Mouse (Mus musculus) intestine, embryonic 16.5 days (tissue): ENCODE data around the gene Znhit6. TPM values are rescaled to one million over a fixed set of nuclear protein-coding genes. Genes with fewer than 3 reads are reported as not detected.
A peak's percentile ranks its signal among the peaks of the same experiment; 100 is the strongest.

ENCODE experiments used
- ATAC-seq: fragments of 200-750 bp; cut with Nextera tagmentation; 2 replicates; pipeline ENCODE4 v1.8.0; 2017; ENCODE audit warnings: moderate TSS enrichment, moderate library complexity
- H3K27ac ChIP-seq: fragments of 300-500 bp; sonication (generic); 2 replicates; pipeline ENCODE4 v1.5.1; 2014; ENCODE audit warnings: mild to moderate bottlenecking, low read length
- H3K27me3 ChIP-seq: fragments of 300-500 bp; sonication (generic); replicated peaks from 2 replicates; pipeline ENCODE4 v1.6.1; 2014; ENCODE audit warnings: low read length, control low read depth, mixed read lengths; ENCODE audit not compliant: control insufficient read depth, insufficient read depth
- H3K36me3 ChIP-seq: fragments of 300-500 bp; sonication (generic); 2 replicates; pipeline ENCODE4 v1.6.1; 2014; ENCODE audit warnings: low read length, control low read depth; ENCODE audit not compliant: control insufficient read depth, insufficient read depth
- H3K4me1 ChIP-seq: fragments of 300-500 bp; sonication (generic); 2 replicates; pipeline ENCODE4 v1.6.1; 2014; ENCODE audit warnings: low read length, control low read depth, mixed read lengths; ENCODE audit not compliant: control insufficient read depth, insufficient read depth
- H3K4me2 ChIP-seq: fragments of 300-500 bp; sonication (generic); 2 replicates; pipeline ENCODE4 v1.6.1; 2014; ENCODE audit warnings: low read depth, low read length, control low read depth
- H3K4me3 ChIP-seq: fragments of 300-500 bp; sonication (generic); 2 replicates; pipeline ENCODE4 v1.5.1; 2014; ENCODE audit warnings: mild to moderate bottlenecking, low read length
- H3K9ac ChIP-seq: fragments of 300-500 bp; sonication (generic); 2 replicates; pipeline ENCODE4 v1.6.1; 2014; ENCODE audit warnings: low read depth, low read length
- H3K9me3 ChIP-seq: fragments of 300-500 bp; sonication (generic); 2 replicates; pipeline ENCODE4 v1.6.1; 2016; ENCODE audit warnings: low read length, control low read depth; ENCODE audit not compliant: control insufficient read depth
- WGBS: fragments of 180-500 bp; shearing (Covaris S2); extraction: QIAGEN DNeasy Blood & Tissue Kit; methylation state at CpG from one replicate; pipeline ENCODE4 v1.1.7; 2014; 5-methylcytosine and 5-hydroxymethylcytosine counted together
- polyA plus RNA-seq: library from polyadenylated mRNA; unstranded; fragments of >200 nt; fragmentation: Nextera tagmentation; extraction: Ambion mirVana; gene quantifications from 2 replicates; pipeline ENCODE4 v1.2.1, GENCODE M21; 2015

Znhit6 gene
- polyA plus RNA-seq, 1 experiment from 2014 or later = 28.4 TPM

- Histone ChIP-seq H3K9me3 (no peaks in the 10 kb centered on the region), H3K36me3 (no peaks in the 10 kb centered on the region), H3K27ac (no peak overlapping the region), H3K9ac (no peak overlapping the region), H3K4me2 (no peak overlapping the region), H3K4me1 (no peaks in the 10 kb centered on the region), H3K4me3 (no peak overlapping the region), H3K27me3 (no peaks in the 10 kb centered on the region)
- ATAC-seq = no peak
- WGBS = 89% methylated on average over 17 of the region's 17 CpGs
Observed at GRCm38 (mm10) chr3:145619621-145620365, 43.8 kb downstream of the Znhit6 start.

DNA sequence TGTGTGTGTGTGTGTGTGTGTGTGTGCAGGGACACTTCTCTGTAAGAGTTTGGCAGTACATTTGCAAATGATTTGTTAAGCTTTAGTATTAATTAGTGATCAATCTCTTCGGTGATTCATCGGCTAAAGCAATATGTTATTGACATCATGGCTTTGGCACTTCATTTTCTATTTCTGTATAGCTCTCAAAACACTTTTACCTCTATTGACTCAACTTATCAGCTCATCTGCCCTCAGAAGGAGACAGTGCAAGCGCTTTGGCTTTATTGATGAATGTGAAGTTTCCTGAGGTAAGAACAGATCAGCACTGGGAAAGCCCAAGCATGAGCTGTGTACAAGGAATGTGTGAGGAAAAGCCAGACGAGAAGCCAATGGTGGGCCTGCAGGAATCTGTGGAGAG lies 45.2 kb downstream of the Znhit6 start:
- ATAC-seq = no peak
- 75% methylated on average over 4 of the region's 4 CpGs for WGBS
- Histone ChIP-seq H3K4me3 (no peak overlapping the region), H3K9me3 (no peaks in the 10 kb centered on the region), H3K4me2 (no peak overlapping the region), H3K9ac (no peak overlapping the region), H3K27ac (no peak overlapping the region), H3K27me3 (no peaks in the 10 kb centered on the region), H3K36me3 (no peaks in the 10 kb centered on the region), H3K4me1 (no peaks in the 10 kb centered on the region)

DNA sequence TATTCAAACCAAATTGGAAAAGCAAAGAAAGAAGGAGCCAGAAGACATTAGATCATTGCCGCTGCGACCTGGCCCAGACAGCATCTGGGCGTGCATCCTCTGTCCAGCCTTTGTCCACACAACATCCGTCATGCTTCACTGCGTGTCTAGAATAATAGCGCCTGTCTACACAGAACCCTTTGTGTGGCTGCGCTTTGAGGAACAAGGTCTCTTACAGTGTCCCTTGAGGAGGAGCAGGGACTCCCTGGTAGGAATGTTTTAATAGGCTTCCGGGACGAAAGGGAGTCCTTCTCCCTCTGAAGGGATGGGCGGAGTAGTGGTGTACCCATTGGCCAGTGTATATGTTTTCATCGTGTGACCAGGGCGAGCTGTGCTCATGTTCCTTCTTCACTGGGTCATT lies 47.0 kb downstream of the Znhit6 start:
- Histone ChIP-seq H3K36me3 (no peaks in the 10 kb centered on the region), H3K27ac (no peak overlapping the region), H3K9me3 (no peaks in the 10 kb centered on the region), H3K4me1 (no peaks in the 10 kb centered on the region), H3K4me3 (no peak overlapping the region), H3K9ac (no peak overlapping the region), H3K27me3 (no peaks in the 10 kb centered on the region), H3K4me2 (no peak overlapping the region)
- 0 out of 2 replicates have a peak, but pooled peaks have one; percentile 27 for ATAC-seq
- 76% methylated on average over 12 of the region's 12 CpGs for WGBS

- no peak overlapping the region for H3K4me2 ChIP-seq
- no peak overlapping the region for H3K27ac ChIP-seq
- WGBS = 86% methylated on average over 4 of the region's 4 CpGs
- H3K27me3 ChIP-seq = no peaks in the 10 kb centered on the region
- H3K4me3 ChIP-seq = no peak overlapping the region
- H3K4me1 ChIP-seq = 0 out of 2 replicates have a peak, but pooled peaks cover 3% of the 10 kb centered on the region
- H3K9ac ChIP-seq = no peak overlapping the region
- H3K36me3 ChIP-seq = no peaks in the 10 kb centered on the region
- ATAC-seq = no peak
- H3K9me3 ChIP-seq = no peaks in the 10 kb centered on the region
Observed at GRCm38 (mm10) chr3:145624786-145625185, 48.8 kb downstream of the Znhit6 start.

DNA sequence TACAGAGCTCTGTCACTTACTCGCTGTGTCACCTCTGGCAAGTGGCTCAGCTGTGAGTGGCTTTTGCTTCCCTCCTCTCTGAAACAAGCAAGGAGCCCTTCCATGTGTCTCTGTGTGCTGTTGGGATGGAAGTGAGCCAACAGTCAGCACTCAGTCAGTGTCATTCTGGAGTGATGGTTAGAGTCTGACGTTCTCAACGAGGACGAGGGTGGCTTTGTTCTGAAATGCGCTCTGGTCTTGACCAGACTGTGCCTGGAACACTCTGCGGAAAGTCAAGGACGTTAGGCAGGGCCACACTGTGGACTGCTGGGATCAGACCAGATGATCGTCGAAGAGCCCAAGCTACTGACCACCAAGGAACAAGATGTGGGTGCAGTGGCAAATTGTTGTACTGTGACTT lies 49.5 kb downstream of the Znhit6 start:
- 85% methylated on average over 9 of the region's 9 CpGs for whole genome bisulfite sequencing
- no peaks in the 10 kb centered on the region for H3K9me3 ChIP-seq
- no peak overlapping the region for H3K9ac ChIP-seq
- H3K4me1 ChIP-seq = 0 out of 2 replicates have a peak, but pooled peaks cover 3% of the 10 kb centered on the region
- no peak for ATAC-seq
- no peak overlapping the region for H3K4me2 ChIP-seq
- H3K27ac ChIP-seq = no peak overlapping the region
- no peaks in the 10 kb centered on the region for H3K36me3 ChIP-seq
- no peak overlapping the region for H3K4me3 ChIP-seq
- no peaks in the 10 kb centered on the region for H3K27me3 ChIP-seq

DNA sequence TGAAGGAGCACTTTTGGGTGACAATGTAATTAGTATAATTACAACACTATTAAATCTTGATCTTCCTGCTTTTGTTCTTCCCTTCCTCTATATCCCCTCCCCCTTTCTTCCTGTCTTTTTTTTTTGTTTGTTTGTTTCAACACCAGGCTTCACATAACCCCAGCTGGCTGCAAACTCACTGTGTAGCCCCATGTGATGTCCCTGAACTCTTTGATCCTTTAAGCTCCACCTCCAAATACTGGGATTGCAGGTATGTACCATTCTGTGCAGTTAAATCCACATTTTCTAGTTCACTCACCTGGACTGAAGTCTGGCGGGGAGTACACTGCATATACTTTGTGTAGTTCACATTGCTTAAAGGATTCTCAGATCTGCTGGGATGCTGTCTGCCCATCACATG lies 50.1 kb downstream of the Znhit6 start:
- no peak overlapping the region for H3K4me2 ChIP-seq
- WGBS = 90% methylated on average over 1 of the region's 1 CpGs
- no peak for ATAC-seq
- H3K9ac ChIP-seq = no peak overlapping the region
- no peaks in the 10 kb centered on the region for H3K9me3 ChIP-seq
- 0 out of 2 replicates have a peak, but pooled peaks cover 3% of the 10 kb centered on the region for H3K4me1 ChIP-seq
- no peak overlapping the region for H3K4me3 ChIP-seq
- H3K36me3 ChIP-seq = no peaks in the 10 kb centered on the region
- H3K27me3 ChIP-seq = no peaks in the 10 kb centered on the region
- no peak overlapping the region for H3K27ac ChIP-seq

GRCm38 (mm10) chr3:145627830-145628229 lies 51.8 kb downstream of the Znhit6 start:
- WGBS = 76% methylated on average over 3 of the region's 3 CpGs
- no peaks in the 10 kb centered on the region for H3K27me3 ChIP-seq
- ATAC-seq = no peak

GRCm38 (mm10) chr3:145628643-145629042 lies 52.6 kb downstream of the Znhit6 start:
- H3K9me3 ChIP-seq = no peaks in the 10 kb centered on the region
- ATAC-seq = no peak
- no peak overlapping the region for H3K9ac ChIP-seq
- no peak overlapping the region for H3K27ac ChIP-seq
- no peaks in the 10 kb centered on the region for H3K27me3 ChIP-seq
- no peak overlapping the region for H3K4me3 ChIP-seq
- H3K4me1 ChIP-seq = peaks cover 15% of the 10 kb centered on the region
- H3K4me2 ChIP-seq = no peak overlapping the region
- WGBS = 48% methylated on average over 5 of the region's 5 CpGs
- H3K36me3 ChIP-seq = no peaks in the 10 kb centered on the region

More at GRCm38 (mm10) chr3:145627830-145628229, 51.8 kb downstream of the Znhit6 start:
- Histone ChIP-seq H3K9ac (no peak overlapping the region), H3K36me3 (no peaks in the 10 kb centered on the region), H3K4me1 (peaks cover 8% of the 10 kb centered on the region; the same call in 1 of the 2 replicates), H3K4me2 (no peak overlapping the region), H3K27ac (no peak overlapping the region), H3K9me3 (no peaks in the 10 kb centered on the region), H3K4me3 (no peak overlapping the region)

GRCm38 (mm10) chr3:145632888-145633287 lies 56.9 kb downstream of the Znhit6 start:
- WGBS = 25% methylated on average over 6 of the region's 6 CpGs
- peak; percentile 37 for ATAC-seq
- no peaks in the 10 kb centered on the region for H3K27me3 ChIP-seq
- no peak overlapping the region for H3K4me3 ChIP-seq
- no peaks in the 10 kb centered on the region for H3K9me3 ChIP-seq
- H3K36me3 ChIP-seq = no peaks in the 10 kb centered on the region
- peaks cover 15% of the 10 kb centered on the region for H3K4me1 ChIP-seq
- H3K9ac ChIP-seq = no peak overlapping the region
- no peak overlapping the region for H3K4me2 ChIP-seq
- H3K27ac ChIP-seq = peak overlapping the region; percentile 87
